Mouse (Mus musculus) left cerebral cortex, adult 18-20 months (tissue): ENCODE results near the gene Olfr1308. TPM values are rescaled to one million over a fixed set of nuclear protein-coding genes. Genes with fewer than 3 reads are reported as not detected.

Experiments used
- DNase-seq, 2 experiments: peaks; one replicate each; pipeline ENCODE4 v3.0.0; 2021 to 2022; ENCODE audit warnings: low spot score in 2 of 2, mixed read lengths in 1 of 2
- long read RNA-seq, 2 experiments: library from polyadenylated mRNA; stranded (forward); transcript quantifications; one replicate each; pipeline ENCODE4 v2.0.0; 2021
- total RNA-seq, 2 experiments: library from RNA; stranded (reverse); gene quantifications; 2 replicates each; pipeline ENCODE4 v1.2.3; 2021

The Olfr1308 gene
- not detected for total RNA-seq
- long read RNA-seq, experiment 1 = 0 reads
- long read RNA-seq, experiment 2 = 0 reads

- no peak for DNase-seq
These were observed at the start of gene Olfr1308 for GRCm38 (mm10) chr2:111964844-111965243. Olfr1308 (minus strand) TSS chr2:111964944.

GRCm38 (mm10) chr2:112012608-112013007, 47.9 kb upstream of the Olfr1308 start, which contains the start of gene Olfr1310:
Olfr1310 (minus strand) TSS chr2:112012708.
- DNase-seq = no peak

GRCm38 (mm10) chr2:111990181-111990580, 25.4 kb upstream of the Olfr1308 start, which contains the start of gene Olfr1309:
Olfr1309 (minus strand) TSS chr2:111990281.
- no peak for DNase-seq

DNA sequence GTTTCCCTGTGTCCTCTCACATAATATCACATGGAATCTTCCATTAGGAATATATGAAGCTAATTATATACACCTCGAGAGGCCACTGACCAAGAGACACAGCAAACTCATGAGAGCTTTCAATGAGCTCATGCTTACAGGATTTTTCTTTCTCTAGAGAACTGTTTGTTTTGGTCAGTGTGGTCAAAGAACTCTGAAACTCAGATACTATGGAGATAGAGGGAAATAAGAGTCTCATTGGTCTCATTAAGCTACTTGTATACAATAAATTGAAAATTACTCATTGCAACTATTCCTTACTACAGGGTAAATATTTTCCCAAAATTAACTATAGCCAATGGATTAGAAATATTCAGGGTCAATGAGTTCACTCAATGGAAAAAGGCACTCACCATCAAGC, 15.4 kb downstream of the Olfr1308 start, which contains the start of gene Olfr1307:
Gene Olfr1307, minus strand, starts transcription at position 101 of the 400 bp plus-strand sequence.
- no peak for DNase-seq

GRCm38 (mm10) chr2:111916171-111916570, 48.6 kb downstream of the Olfr1308 start, which contains the start of gene Olfr1306:
Olfr1306 (minus strand) TSS chr2:111916271.
- DNase-seq = no peak

Other genes with a start within 250 kb of the Olfr1308 start
- gene Olfr1301, start 213.9 kb downstream of the Olfr1308 start, total RNA-seq = not detected
- not detected for gene Olfr1302, start 187.5 kb downstream of the Olfr1308 start, total RNA-seq
- not detected for gene Olfr1303, start 144.6 kb downstream of the Olfr1308 start, total RNA-seq
- gene Olfr1305, start 87.8 kb downstream of the Olfr1308 start, total RNA-seq = not detected
- gene Olfr1306, start 48.7 kb downstream of the Olfr1308 start, total RNA-seq = not detected
- gene Olfr1307, start 15.5 kb downstream of the Olfr1308 start, total RNA-seq = not detected
- not detected for gene Olfr1309, start 25.3 kb upstream of the Olfr1308 start, total RNA-seq
- gene Olfr1310, start 47.8 kb upstream of the Olfr1308 start, total RNA-seq = not detected
- not detected for gene Olfr1311, start 59.5 kb upstream of the Olfr1308 start, total RNA-seq
- gene Olfr1312, start 85.3 kb upstream of the Olfr1308 start, total RNA-seq = not detected
- not detected for gene Olfr1313, start 112.9 kb upstream of the Olfr1308 start, total RNA-seq
- gene Olfr1314, start 131.8 kb upstream of the Olfr1308 start, total RNA-seq = not detected
- not detected for gene Olfr1315-ps1, start 150.5 kb upstream of the Olfr1308 start, total RNA-seq
- gene Olfr1316, start 170.0 kb upstream of the Olfr1308 start, total RNA-seq = not detected
- not detected for gene Olfr1317, start 175.4 kb upstream of the Olfr1308 start, total RNA-seq
- gene Olfr1318, start 189.3 kb upstream of the Olfr1308 start, total RNA-seq = not detected